Mouse (Mus musculus) gastrocnemius, adult 18-20 months (tissue): ENCODE measurements at regions not wholly inside any gene's neighbourhood (a gene's known extent, or its start where the extent isn't known, plus 50 kb on each side); places are given as distances from the start of the nearest gene placed in this dataset.

ENCODE experiments used
- DNase-seq: peaks from one replicate; pipeline ENCODE4 v3.0.0; 2021; ENCODE audit warnings: low spot score

DNA sequence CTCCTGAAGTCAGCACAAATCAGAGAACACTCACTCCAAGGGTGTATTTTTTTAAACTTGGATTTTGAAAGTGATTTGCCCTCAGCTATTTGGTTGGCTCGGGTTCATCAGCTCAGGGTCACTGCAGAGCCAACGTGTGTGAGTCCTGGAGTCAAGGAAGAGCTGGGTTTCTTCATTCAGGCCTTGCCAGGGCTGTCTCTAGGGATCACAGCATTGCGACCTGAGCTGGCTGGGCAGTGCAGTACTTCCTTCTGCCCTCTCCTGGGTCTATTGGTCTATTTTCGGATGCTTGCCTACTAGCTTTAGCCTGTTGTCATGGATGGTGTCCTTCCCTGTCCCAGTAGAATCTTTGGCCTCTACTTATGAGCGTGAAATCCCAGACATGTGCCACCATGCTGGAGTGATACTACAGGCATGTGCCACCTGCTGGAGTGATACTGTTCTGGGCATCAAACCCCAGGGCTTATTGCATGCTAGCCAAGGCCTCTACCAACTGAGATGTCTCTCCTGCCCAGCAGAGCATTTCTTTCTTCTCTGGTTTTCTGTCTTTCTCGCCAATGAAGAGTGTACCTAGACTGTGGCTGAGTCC is 211.7 kb upstream of the Rbfox1 start:
- no peak for DNase-seq

DNA sequence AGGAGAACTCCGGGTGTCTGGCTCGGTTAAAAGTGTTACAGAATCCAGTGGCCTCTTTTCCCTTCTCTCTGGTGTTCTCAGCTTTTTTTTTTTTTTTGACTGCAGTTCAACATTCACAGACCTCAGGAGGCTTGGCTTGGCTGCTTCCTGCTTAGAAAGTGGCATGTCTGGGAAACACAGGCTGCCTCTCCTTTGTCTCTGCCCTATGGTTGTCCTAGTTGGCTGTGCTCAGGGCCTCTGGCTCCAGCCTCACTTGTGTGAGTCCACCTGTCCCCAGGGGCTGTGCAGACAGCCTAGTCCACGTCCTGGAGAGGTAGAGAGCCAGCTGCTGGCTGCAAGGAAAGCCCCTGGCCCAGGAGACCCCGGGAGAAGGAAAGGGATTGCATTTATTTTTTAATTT is 212.3 kb upstream of the Rbfox1 start:
- peak; percentile 22 for DNase-seq

DNA sequence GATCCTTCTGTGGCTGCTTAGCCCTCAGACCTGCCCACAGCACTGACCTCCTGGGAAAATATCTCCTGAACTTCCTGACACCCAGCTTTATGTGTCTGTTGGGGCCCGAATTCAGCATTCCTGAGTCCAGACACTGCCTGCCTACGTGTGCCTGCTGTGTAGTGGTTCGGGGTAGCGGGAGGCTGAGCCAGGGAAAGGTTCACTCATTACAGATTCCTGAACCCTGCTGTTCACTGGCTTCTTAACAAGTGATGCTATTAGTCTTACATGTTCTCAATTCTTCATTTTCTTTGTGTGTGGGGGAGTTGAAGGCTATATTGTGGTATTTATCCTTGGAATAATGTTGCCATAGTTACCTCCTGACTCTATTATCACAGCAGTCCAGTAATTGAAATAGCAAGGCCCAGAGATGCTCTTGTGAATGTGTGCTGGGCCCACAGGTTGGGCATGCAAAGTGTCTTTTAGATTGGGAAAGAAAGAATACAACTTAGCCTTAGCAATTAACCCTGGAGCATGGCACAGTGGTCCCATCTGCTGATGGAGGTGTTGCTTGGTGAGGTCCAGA is 216.7 kb upstream of the Rbfox1 start:
- DNase-seq, result no peak

DNA sequence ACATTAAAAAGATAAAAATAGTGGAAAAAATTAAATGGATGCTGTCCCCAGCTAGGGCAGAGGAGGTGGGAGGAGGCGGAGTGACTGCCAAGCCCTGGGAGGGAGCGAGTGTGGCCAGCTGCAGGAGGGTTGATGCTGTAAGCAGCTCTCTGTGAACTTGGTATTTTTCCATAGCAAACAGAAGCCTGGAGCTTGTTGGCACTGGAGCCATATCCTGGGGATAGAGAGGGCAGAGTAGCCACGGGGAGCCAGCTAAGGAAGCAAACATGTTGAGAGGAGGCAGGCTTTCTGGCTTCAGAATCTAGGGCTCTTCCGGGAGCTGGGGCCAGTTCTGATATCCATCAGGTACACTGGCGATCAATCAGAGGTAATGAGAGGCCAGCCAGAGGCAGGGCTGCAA is 223.2 kb upstream of the Rbfox1 start:
- DNase-seq, result no peak

DNA sequence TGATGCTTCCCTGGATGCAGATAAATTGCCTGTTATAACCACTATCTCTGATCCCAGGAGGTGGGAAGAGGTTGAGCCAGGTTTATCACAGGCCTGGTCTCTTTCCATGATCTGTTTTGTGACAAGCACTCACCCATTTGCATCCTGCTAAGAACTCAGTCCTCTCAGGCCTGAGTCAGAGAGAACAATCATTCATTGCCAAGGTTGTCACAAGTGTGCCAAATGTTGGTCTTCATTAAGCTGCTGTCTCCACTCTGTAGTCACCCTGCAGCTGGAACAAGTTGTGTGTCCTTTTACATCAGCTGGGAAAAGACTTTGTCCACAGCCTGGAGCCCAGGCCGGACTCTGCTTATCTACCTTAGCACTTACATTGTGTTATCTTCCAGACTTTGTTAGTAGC is 233.6 kb upstream of the Rbfox1 start:
- no peak for DNase-seq

DNA sequence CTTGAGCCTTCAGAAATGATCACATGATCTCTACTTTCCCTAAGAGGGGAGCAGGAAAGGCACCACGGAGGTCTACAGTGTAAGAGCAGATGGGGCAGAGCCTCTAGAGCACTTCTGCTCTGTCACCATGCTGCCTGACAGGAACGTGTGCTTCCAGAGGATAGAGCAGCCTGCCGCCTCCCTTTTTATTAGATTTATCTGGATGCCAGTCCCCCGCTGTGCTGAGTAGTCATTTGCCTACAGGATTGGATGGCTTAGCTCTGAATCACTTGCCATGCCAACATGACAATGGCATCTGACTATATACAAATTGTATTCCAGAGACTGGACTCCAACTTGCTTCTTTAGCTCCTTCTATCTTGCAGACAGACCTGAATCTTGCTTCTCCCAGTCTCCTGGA is 234.2 kb upstream of the Rbfox1 start:
- DNase-seq, result no peak

DNA sequence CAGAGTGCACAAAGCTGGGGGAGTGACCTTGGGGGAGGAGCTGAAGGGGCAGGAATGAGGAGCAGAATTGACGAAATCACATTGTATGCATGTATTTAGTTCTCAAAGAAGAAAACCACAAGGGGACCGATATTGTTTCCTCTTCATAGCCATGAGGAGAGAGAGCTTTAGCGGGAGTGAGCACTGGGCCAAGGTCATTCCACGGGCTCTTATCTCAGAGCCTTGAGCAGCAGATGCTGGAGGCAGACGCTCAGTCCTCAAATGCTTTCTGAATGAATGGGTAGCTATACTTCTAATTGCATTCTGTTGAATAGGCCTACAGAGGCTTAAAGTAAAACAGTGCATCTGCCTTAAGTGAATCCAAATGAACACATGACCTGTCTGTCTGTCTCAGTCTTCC is 245.2 kb upstream of the Rbfox1 start:
- DNase-seq, result no peak

DNA sequence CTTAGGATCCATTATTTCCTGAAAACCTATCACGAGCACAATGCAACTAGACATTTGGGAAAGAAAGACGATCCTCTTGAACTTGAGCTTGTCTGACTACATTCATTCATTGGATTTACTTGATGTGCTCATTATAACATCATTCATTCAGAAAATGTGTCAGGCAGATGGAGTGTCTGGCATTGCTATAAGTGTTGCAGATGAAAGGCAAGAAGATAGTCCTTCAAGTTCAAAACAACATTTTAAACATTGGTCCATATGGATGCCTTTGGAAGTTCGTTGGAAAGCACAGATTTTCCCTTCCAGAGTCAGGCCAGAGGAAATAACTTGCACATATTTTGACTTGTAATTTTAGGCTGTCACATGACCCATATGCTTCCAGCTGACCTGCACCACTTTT is 255.2 kb upstream of the Rbfox1 start:
- no peak for DNase-seq

DNA sequence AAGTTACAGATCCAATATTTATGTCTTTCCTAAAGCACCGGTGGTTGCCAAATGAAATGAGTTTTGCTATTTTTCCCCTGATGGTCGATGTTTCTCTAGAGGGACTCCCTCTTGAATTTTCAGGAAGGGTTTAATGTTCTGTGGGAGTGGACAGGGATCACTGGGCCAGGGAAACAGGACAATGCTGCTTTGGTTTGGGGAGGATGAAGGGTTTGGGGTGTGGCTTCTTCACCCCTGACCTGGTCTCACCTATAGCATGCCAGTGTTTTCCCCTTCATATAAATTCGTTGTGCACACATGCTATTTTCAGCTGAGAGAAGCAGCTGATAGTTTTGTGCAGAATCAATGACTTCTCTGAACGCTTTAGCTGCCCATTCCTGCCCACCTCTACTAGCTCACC is 257.2 kb upstream of the Rbfox1 start:
- no peak for DNase-seq

DNA sequence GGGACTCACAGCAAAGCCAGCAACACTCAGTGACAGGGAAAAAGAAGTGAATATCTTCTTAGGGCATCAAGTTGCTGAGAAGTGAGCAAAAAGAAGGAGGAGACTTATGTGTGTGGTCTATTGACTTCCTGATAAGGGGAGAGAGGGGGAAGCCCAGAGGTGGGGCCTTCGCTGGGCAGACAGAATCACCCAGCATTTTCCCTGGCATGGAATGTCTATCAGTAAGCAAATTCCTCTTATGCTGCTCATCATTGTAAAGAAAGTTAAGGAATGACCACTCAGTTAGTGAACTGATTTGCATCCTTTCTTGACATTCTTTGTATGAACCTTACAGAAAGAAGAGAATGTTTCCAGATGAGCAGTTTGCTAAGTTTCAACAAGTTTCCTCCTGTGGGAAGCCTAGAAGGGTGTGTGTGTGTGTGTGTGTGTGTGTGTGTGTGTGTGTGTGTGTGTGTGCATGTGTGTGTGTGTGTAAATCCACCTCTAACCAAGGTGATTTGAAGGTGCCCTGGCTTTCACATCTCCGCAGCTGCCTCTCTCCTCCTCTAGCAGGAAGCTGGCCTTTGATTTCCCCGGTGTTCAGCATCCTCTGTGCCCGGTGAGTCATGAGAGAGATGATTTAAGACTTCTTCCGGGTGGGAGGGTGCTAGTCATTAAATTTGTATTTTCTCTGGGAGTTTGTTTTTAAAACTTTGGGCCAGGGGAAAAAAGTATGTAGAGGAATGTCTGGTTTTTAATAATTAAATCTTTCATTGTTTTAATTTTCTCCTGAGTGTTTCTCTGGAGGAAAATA is 257.8 kb upstream of the Rbfox1 start:
- DNase-seq, result no peak

DNA sequence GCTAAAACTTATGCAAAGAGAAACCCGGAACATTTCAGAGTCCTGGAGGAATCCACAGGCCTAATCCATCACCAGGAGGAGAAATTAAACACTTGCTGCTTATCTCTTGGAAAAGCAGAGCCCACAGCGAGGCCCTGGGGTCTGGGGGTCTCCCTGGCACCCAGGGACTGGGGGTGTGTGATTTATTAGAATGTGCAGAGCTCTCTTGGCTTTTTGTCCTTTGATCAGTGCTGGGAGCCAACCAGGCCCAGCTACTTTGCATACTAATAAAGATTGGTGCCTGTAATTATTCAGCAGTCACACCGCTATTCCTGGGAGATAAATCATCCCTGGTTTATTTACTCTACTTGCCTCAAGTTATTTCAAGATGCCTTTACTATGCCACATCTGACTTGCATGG is 260.0 kb upstream of the Rbfox1 start:
- no peak for DNase-seq

DNA sequence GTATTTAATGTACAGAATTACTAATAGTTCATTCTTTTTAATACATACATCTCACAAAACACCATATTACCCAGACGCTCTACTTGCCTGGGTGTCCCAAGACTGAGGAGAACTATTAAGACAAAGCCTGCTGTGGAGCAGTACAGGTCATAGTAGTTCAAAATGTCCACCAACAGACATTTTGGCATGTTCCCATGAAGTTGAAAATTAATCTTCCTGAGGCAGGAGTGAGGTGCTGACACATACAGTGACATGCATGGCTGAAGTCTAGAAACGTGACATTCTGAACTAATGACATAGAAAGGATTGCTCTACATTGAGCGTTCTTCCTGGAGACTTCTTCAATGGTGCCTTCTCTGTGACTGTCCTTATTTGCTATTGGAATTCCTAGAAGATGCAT is 264.6 kb upstream of the Rbfox1 start:
- no peak for DNase-seq

DNA sequence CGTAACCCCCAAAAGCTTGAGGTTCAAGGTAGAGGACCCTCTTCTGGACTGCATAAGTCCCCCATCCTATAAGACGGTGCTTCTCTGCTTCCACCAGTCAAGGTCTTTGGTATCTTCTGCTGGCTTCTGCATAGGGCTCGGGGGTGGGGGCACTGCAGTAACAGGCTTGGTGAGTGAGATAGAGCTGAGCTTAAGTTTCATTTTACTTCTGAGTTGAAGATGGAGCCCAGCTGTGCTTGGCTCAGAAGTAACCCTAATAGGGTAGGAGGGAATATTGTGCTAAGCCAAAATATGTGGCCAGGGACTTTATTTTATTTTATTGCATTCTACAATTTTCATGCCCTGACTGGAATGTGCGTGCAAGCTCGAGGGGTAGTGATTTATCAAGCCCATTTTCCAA is 268.8 kb upstream of the Rbfox1 start:
- no peak for DNase-seq

DNA sequence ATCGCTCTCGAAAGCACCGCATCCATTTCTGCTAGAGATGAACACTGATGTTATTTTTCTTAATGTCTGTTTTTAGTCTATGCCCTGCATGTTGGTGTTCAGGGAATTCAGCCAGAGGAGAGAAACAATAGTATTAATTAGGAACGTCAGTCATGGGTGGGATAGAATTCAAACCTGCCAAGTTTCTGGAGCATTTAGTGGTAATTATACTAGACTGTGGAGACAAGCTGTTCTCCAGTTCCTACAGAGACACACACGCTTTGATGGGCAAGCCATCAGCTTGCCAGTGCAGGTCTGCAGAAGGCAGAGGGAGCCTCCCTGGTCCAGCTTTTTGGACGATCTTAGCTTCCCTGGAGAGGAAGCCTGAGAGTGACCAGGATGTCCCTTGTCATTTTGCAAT is 289.8 kb upstream of the Rbfox1 start:
- DNase-seq, result no peak

DNA sequence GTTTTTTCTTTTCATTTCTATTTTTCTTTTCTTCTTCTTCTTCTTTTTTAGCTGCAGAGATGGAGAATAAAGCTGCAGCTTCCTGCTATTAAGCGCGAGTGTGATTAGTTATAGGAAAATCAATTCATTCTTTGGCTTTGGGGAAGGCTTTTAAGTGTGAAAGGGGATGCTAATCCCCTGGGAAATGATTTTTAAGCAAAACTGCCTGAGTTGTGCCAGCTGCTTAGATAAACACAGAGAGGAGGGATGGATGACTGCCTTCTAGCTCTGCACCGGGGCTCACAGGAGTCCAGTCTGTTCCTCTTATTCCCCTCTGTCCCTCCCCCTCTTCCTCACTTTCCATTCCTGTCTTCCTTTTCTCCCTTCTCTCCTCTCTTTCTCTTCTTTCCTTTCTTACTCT is 306.8 kb upstream of the Rbfox1 start:
- no peak for DNase-seq

DNA sequence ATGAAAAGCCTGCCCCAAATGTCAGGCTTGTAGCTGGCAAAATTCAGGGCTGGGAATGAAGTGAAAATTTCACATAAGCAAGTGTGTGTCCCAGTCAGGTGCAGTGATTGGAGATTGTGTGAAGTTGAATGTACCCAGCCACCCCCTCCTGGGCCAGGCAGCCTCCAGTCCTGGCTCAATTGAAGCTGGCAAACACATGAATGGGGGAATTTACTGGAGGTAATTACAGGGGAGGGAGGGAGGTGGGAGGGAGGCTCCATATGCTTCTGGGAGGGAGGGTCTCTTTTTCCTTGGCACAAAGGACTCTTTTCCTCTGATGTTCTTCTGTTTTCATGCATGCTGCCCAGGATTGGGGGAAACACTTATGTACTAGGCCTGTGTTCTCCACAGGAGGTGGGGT is 312.4 kb upstream of the Rbfox1 start:
- DNase-seq, result no peak

DNA sequence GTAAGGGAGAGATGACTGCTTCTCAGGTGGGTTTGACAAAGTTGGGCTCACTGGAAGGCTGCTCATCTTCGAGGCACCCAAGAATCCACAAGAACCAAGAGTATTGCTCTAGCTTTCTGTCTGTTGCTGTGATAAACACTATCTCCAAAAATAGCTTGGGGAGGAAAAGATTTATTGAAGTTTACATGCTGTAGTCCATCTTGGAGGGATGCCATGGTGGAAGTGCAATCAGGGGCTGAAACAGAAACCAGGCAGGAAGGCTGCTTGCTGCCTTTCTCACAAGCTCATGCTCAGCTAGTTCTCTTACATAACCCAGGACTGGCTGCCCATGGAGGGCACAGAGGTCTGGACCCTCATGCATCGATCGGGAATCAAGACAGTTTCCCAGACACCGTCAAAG is 314.5 kb upstream of the Rbfox1 start:
- no peak for DNase-seq

DNA sequence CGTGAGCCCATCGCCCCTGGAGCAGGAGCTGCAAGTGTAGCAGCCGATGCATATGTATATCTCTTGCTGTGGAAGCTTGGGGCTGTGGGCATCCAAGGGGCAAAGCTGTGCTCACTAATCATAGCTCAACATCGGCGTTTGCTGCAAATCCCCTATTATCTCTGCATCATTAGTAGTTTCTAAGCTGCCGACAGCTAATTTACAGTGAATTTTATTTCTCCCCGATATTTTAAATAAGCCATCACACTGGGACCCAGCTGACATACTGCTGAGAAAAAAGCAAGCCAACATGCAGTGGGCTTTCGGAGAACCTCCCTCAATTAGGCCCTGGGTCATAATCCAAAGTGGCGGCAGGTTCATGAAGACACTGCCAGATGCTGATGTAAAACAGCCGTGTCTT is 313.3 kb upstream of the Eef2kmt start:
- no peak for DNase-seq

DNA sequence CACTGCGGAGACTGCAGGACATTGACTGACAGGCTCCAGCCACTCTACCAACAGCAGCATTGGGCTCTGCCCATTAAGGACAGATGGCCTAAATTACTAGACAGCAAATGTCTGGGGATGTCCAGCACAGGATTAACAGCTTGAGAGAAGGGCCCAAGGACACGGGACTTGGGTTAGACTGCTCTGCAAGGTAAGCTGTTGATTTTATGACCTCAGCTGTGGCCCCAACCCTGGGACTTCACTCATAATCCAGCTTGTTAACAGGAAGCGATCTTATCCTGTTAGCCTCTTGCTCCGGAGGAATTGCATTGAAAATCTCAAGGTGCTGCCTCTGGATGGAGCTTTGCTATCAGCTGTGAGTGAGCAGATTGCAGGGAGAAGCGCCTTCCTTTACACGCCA is 293.2 kb upstream of the Eef2kmt start:
- DNase-seq, result no peak

DNA sequence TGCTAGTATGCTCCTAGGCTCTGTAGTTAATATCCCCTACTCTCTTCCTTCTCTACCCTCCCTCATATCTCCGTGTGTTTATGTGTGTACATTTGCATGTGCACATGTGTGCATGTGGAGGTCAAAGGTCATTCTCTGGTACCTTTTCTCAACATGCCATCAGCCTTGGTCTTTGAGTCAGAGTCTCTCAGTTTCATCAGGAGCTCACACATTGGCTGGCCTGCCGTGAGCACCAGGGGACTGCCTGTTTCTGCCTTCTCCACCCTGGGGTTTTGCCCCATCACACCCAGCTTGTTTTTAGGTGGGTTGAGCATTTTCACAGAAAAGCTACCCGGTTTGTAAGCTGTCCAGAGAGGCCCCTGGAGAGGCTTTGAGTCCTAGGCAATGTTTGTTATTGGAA is 292.8 kb upstream of the Eef2kmt start:
- DNase-seq, result no peak

DNA sequence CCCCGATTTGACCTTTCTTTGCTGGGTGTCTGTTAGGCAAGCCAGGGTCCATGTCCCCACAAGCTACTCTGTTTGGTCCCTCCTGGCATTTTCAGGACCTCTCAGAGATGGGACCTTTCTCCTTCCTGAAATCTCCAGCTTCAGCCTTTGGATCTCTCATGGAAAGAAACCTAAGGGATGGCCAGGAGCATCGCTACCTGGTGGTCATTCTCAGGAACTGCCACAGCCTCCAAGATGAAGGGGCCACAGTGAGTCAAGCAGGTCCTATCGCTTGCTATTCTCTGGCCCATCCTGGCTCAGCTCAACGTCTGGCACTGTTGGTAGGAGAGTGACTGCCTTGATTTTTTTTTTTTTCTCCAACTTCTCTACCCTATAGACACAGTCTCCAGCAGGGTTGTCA is 291.0 kb upstream of the Eef2kmt start:
- no peak for DNase-seq

DNA sequence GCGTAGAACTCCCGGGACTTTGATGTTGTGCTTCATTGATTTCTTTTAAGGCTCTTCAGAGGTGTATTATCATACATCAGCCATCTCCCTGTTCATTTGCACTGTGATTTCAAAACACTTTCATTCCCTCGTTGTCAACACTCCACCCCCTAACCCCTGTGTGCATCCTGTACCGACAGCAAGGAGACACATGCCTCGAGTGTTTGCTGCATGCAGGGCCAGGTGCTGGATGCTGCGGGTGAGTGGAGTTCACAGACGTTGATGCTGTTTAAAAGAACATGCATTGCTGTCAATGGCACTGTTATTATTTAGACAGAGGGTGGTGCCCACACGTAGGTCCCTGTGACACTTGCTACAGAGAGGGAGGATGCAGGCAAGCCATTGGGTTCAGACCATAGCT is 290.0 kb upstream of the Eef2kmt start:
- DNase-seq, result no peak

DNA sequence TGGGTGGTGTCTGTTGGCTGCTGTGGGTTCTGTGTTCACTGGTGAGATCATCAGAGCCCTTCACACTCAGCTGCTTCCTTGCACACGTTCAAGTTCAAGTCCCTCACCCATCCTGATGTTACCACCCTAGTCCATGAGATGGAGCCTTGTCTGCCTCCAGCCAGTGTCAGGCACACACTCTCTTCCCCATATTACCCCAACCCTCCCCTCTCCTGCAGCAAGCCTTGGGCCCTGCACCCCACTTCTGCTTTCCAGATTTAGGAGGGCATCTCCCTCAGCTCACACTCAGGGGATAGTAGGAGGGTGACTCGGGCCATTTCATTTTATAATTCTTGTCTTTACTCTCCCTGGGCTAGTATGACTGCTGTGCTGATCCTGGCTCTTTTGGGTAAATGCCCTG is 288.7 kb upstream of the Eef2kmt start:
- no peak for DNase-seq
